Mouse (Mus musculus) left cerebral cortex, postnatal 25 days (tissue): ENCODE data around the gene Trim3. TPM values are rescaled to one million over a fixed set of nuclear protein-coding genes. Genes with fewer than 3 reads are reported as not detected.

Experiments
- DNase-seq, 2 experiments: peaks; one replicate each; pipeline ENCODE4 v3.0.0; 2022; ENCODE audit warnings: low spot score in 2 of 2, mixed read lengths in 1 of 2
- intact Hi-C: fragments of 180-260 bp; cut with DNase I; formaldehyde crosslinking; loops from one replicate; pipeline ENCODE4 v1.15.1; 2025
- total RNA-seq, 2 experiments: library from RNA; stranded (reverse); gene quantifications; 2 replicates each; pipeline ENCODE4 v1.2.3; 2021

Trim3 gene
- total RNA-seq, 2 experiments from 2014 or later, result 149 to 152 TPM

- peak; percentile 91 to 97 for DNase-seq
- intact Hi-C loops, result no loop called here
These were observed 64.3 kb downstream of the Trim3 start for GRCm38 (mm10) chr7:105568988-105569471.

GRCm38 (mm10) chr7:105568583-105568982 is 64.8 kb downstream of the Trim3 start:
- intact Hi-C loops, result no loop called here
- DNase-seq, result peak; percentile 79 to 91

GRCm38 (mm10) chr7:105565071-105565836 is 68.1 kb downstream of the Trim3 start:
- intact Hi-C loops, result no loop called here
- peak; percentile 39 to 76 for DNase-seq

- DNase-seq, result peak; percentile 6 to 79
- intact Hi-C loops, result no loop called here
These were observed 70.0 kb downstream of the Trim3 start for GRCm38 (mm10) chr7:105563367-105563766.

- DNase-seq, result peak in 1 of 2 experiments; percentile 35
- intact Hi-C loops, result no loop called here
These were observed 71.1 kb downstream of the Trim3 start for GRCm38 (mm10) chr7:105562317-105562716.

GRCm38 (mm10) chr7:105559016-105559415 is 74.4 kb downstream of the Trim3 start:
- intact Hi-C loops, result no loop called here
- DNase-seq, result peak; percentile 69 to 94

- DNase-seq, result peak; percentile 14 to 28
- intact Hi-C loops, result loop anchor here (2.0 kb wide), 1 partner anchor 187 kb away; the partner anchor contains the start of gene Taf10
These were observed 75.7 kb downstream of the Trim3 start for GRCm38 (mm10) chr7:105557671-105558070.

GRCm38 (mm10) chr7:105556406-105556805 is 77.0 kb downstream of the Trim3 start:
- intact Hi-C loops, result loop anchor here (1.0 to 2.0 kb wide), 2 partner anchors 10 to 188 kb away; partner anchors contain the start of gene Taf10
- DNase-seq, result peak; percentile 16 to 19

GRCm38 (mm10) chr7:105555571-105555970 is 77.8 kb downstream of the Trim3 start:
- peak; percentile 14 to 16 for DNase-seq
- intact Hi-C loops, result loop anchor here (2.0 kb wide), 2 partner anchors 25 to 77 kb away; partner anchors contain the start of genes Apbb1 and Trim3

Other genes starting within 250 kb of the Trim3 start
- 10 to 100 TPM; 73.2 to 77.9 TPM for gene Fam160a2, start 233.5 kb downstream of the Trim3 start, total RNA-seq
- 1 to 10 TPM in 1 of 2 experiments, under 1 TPM in 1; 0.89 to 1.1 TPM for gene Cnga4, start 229.0 kb downstream of the Trim3 start, total RNA-seq
- gene Cckbr, start 207.8 kb downstream of the Trim3 start, total RNA-seq, result 10 to 100 TPM; 56.0 to 66.5 TPM
- gene Cavin3, start 151.3 kb downstream of the Trim3 start, total RNA-seq, result 10 to 100 TPM; 20.8 to 22.6 TPM
- 100 to 1,000 TPM; 103 to 111 TPM for gene Smpd1, start 79.2 kb downstream of the Trim3 start, total RNA-seq
- gene Apbb1, start 51.9 kb downstream of the Trim3 start, total RNA-seq, result 100 to 1,000 TPM; 433 to 466 TPM
- gene Hpx, start 33.4 kb downstream of the Trim3 start, total RNA-seq, result under 1 TPM; 0.39 to 0.55 TPM
- gene Timm10b, start 6.5 kb upstream of the Trim3 start, total RNA-seq, result 10 to 100 TPM; 62.8 to 69.2 TPM
- gene Arfip2, start 6.8 kb upstream of the Trim3 start, total RNA-seq, result 100 to 1,000 TPM; 102 to 106 TPM
- gene Gm45799, start 7.0 kb upstream of the Trim3 start, total RNA-seq, result 10 to 100 TPM in 1 of 2 experiments, 1 to 10 TPM in 1; 9.9 to 18.2 TPM
- gene Dnhd1, start 17.3 kb upstream of the Trim3 start, total RNA-seq, result 1 to 10 TPM; 4.6 to 5.6 TPM
- 10 to 100 TPM; 75.7 to 77.6 TPM for gene Ilk, start 103.0 kb upstream of the Trim3 start, total RNA-seq
- gene Rrp8, start 103.8 kb upstream of the Trim3 start, total RNA-seq, result 10 to 100 TPM; 11.0 to 12.6 TPM
- 100 to 1,000 TPM; 116 to 119 TPM for gene Taf10, start 110.8 kb upstream of the Trim3 start, total RNA-seq
- gene Tpp1, start 118.7 kb upstream of the Trim3 start, total RNA-seq, result 10 to 100 TPM; 54.2 to 60.3 TPM
- 10 to 100 TPM; 10.9 to 11.3 TPM for gene Dchs1, start 154.1 kb upstream of the Trim3 start, total RNA-seq
- gene Mrpl17, start 177.5 kb upstream of the Trim3 start, total RNA-seq, result 100 to 1,000 TPM in 1 of 2 experiments, 10 to 100 TPM in 1; 98.3 to 105 TPM